Mouse (Mus musculus) cerebellum, postnatal 25 days (tissue): Measurements from ENCODE around the gene Btbd7.

Experiments used
- DNase-seq, 2 experiments: peaks; one replicate each; pipeline ENCODE4 v3.0.0; 2021; ENCODE audit warnings: mixed read lengths in 2 of 2

The Btbd7 gene

DNA sequence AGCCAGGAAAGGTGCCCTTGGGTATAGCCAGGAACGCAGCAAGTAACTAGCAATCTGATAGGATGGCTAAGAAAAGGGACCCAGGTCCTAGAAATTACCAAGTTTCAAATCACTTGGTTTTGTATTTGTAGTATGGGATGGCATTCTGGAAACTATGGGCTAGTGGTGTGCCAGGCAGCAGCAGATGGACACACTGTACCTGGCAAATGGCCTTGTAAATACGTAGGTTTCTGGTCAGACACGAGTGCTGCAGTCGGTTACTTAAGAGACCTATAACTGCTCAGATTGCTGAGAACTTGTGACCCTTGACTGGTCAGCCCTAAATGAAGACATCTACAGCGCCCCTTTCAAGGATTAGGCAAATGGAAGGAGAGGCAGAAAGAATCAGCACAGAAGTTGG lies 100.1 kb downstream of the Btbd7 start:
- DNase-seq: peak; percentile 43 to 50

DNA sequence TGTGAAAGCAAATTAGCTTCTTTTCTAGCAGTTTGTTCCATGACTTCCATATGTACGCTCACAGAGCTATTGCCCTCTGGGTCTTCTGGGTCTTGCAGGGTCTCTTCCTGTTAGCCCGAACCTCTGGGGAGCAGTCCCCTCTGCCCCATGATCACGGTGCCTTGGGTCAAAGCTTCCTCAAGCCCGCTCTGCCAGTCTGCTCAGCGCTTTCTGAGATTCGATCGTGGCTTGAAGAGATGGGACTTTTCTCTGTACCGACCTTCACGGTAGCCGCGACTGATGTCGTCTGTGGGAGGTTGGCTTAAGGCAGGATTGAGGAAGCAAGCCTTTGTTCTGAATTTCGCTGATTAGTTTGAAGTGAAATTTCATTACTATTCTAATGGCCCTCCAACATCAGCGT lies 102.2 kb downstream of the Btbd7 start:
- DNase-seq: no peak

DNA sequence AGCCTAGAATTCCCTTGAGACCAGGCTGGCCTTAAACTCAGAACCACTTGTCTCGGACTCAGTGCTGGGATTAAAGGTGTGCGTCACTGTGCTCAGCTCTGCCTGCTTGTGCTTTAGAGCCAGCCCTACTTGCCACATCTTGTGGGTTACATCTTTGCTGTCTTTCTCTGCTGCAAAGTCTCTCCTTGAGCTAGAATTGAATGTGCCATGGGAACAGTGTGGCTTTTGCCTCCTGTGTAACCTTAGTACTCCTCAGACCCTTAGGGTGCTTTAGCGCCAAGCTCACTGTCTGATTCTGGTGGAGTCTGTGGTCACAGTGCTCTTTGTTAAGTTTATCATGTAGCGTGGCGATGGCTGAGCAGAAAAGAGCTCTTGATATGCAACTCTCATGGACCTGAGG lies 105.6 kb downstream of the Btbd7 start:
- DNase-seq: no peak

DNA sequence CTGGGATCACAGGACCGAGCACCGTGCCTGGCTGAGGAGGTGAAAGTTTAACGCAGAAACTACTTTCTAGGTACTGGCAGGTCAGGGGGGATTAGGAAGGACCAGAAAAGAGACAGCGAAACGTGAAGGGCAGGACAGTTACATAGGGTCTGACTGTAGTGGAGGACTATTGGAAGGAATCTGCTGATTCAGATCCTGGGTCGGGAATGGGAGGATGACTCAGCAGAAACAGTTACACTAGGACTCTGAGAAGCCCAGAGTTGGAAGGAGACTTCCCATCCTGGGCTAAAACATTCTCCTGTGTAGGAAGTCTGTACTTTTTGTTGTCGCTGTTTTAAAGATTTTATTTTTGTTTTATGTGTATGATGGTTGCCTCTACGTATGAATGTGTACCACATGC lies 106.7 kb downstream of the Btbd7 start:
- no peak for DNase-seq

DNA sequence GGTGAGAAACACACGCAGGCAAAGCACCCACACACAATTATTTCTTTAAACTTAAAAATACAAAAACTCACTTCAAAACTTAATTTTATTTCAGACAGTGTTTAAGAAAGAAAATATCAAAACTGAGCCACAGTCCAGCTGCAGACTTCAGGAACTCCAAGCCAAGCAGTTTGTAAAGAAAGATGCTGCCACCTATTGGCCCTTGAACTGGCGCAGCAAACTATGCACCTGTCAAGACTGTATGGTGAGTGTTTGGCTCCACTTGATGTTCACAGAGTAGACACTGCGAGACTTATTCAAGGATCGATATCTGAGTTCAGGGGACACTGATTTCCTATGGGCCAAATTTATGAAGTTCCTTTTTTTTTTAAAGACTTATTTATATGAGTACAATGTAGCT lies 109.3 kb downstream of the Btbd7 start:
- no peak for DNase-seq

DNA sequence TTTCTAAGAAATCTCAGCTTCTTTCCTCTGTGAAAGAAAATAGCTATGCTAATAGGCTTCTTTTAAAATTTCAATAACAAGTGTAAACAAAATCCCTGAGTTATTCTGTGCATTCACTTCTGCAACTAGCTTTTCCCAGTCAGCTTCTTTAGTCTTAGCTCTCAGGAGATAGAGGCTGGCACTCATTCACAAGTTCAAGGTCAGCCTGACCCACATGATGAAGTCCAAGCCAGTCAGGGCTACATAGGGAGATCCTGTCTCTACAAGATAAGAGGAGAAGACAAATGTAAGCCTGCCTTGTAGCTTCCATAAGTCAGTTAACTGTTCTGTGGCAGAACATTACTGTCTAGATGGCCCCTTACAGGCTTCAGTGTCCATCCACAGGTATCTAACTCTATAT lies 114.6 kb downstream of the Btbd7 start:
- DNase-seq: no peak

DNA sequence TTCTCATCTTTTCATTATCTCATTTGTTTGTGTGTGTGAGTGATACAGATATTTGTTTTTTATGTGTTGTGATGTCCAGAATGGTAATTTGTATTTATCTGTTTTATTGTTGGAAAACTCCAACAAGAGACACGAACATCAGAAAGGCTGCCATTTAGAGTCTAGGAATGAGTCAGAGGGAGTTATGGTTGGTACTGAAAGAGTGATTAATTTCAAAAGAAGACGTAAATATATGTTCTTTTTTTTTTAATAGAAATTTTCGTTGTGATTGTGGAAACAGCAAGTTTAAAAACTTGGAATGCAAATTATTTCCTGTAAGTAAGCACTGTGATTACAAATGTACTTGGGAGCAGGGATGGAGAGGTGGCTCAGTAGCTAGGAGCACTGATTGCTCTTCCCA lies 116.6 kb downstream of the Btbd7 start:
- DNase-seq: no peak

DNA sequence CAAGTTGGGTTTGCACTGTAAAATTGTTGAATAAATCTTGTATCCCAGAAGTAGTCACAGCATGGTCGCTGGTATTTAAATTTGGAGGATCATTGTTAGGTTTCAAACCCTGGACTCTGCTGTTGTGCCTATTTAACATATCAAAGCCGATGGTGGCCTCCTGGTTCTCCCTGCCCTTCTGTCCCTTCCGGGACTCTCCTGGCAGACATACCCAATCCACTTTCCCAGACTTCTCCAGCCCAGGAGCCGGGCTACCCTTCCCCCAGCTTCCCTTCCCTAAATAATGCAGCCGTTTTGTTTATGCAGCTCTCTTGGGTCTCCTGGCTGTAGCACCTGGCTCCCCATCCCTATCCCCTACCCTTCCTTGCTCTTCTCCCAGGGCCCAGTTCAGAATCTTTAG lies 119.3 kb downstream of the Btbd7 start:
- no peak for DNase-seq

DNA sequence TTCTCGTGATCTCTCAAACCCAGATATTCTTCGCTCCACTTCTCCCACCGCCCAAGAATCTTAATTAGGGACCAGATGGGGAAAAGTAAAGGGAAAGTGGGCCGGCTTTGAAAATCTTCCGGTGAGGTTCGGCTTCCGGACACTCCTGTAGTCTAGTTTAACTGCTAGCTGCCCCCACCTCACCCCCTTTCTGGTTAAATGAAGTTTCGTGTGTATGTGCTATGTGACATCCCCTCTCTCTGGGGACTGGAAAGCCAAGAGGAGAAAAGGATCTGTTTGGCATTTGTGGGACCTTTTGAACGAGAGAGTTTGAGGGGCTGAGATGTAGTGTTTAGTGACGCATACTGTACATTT lies 119.9 kb downstream of the Btbd7 start, which contains the start of gene Gm20604:
Gene Gm20604, minus strand, starts transcription at position 270 of the 354 bp plus-strand sequence.
- no peak for DNase-seq

DNA sequence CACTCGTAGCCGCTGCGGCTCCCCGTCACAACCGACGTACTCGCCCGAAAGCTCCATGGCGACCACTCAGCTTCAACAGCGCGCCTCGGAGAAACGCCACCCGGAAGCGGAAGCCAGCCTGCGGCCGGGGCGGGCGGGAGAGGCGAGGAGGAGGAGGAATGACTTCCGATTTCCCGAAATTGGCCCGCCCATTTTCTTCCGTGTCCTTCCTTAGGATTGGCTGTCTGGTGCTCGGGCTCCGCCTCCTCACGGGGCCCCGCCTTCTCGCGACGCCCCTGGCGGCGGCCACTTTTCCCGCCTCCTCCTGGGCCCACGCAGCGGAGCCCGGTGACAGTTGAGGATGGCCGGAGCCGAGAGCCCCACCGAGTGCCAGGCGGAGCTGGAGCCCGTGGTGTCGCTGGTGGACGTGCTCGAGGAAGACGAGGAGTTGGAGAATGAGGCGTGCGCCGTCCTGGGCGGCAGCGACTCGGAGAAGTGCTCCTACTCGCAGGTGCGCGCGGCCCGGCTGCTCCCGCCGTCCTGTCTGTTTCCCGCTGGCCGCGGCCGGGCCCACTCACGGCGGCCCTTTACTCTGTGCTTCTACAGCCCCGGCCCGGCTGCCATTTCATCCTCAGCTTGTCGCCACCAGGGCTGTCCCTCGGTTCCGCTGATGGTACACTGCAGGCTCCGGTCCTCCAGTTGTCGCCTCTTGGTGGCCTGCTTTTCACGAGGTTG lies 120.4 kb downstream of the Btbd7 start, which contains the start of the genes Gm28051, Gon7 and Ubr7:
Gene Gm28051, minus strand, starts transcription at position 77 of the 714 bp plus-strand sequence.
Gene Gon7, minus strand, starts transcription at position 115 of the 714 bp plus-strand sequence.
Gene Ubr7, plus strand, starts transcription at position 279 of the 714 bp plus-strand sequence.
- peak; percentile 97 for DNase-seq

DNA sequence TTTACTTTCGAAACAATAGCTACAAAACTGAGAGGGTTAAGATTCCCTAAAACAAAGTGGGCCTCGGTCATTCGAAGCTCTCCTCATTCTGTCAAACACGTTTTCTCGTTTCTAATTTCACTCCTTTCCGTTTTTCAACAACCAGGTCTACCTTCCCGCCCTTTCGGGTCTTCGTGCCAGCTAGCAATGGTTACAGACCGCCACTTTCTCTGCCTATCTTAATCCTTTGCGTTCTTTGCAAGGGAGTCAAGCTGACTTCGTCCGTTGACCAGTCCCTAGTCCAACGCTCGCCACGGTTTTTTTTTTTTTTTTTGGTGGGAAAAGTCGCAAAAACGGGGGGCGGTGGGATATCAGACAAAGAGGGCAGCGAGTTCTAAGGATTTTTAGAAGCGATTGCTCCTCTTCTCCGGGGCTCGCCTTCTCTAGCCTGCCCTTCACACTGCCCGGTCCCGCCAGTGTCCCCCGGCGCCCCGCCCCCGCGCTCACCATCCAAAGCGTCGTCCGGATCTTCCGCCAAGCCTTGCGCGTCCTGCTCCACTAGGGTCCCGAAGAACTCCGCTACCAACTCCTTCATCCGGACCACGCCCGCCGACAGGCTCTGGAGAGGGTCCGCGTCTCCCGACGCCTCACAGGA lies 121.1 kb downstream of the Btbd7 start:
- peak in 1 of 2 experiments; percentile 91 for DNase-seq

DNA sequence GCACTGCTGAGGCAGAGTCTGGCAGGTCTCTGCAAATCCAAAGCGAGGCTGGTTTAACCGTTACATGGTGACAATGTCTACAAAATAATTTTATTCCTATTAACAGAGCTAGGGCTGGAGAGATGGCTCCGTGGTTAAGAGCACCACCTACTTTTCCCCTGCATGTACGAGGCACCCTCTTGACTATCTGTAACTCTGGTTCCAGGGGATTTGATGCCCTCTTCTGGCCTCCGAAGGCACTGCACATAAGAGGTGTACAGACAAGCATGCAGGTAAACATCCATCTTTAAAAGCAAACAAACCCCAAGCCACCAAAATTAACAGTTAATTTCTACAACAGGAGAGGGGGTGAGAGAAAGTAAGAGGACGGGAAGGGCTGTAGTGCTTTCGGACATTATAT lies 122.0 kb downstream of the Btbd7 start:
- DNase-seq: peak in 1 of 2 experiments; percentile 53

DNA sequence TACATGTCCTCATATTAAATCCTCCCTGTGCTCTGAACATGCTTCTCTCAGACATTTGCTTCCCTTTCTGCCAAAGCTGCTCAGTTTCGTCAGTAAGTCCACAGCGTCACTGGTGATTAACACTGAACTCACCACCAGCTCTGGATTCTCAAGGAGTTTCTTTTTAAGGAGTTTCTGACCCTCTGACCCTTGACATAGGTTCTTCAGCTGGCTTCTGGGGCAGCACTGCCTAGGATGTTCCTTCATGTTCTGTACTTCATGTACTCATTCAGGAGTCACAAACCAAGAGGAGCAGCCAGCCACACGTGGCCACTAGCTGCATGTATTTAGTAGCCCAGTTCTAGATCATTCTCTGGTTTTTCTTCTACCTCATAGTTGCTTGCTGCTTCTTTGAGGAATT lies 130.0 kb downstream of the Btbd7 start:
- DNase-seq: no peak

DNA sequence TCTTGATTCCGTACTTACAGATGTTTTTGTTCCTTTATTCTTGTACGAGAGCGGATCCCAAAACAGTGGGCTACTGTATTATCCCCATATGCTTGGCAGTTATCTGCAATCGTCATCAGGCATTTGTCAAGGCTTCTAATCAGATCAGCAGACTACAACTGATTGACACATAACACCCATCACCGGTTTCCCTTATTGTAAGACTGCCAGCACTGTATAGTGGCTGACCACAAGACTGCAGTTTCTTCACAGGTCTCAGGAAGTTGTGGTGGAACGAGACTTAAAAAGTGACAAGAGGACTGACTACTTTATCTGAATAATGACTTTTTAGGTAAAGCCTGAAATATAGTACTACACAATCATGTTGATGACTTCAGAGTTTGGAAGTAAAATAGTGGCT lies 133.4 kb downstream of the Btbd7 start:
- DNase-seq: no peak

DNA sequence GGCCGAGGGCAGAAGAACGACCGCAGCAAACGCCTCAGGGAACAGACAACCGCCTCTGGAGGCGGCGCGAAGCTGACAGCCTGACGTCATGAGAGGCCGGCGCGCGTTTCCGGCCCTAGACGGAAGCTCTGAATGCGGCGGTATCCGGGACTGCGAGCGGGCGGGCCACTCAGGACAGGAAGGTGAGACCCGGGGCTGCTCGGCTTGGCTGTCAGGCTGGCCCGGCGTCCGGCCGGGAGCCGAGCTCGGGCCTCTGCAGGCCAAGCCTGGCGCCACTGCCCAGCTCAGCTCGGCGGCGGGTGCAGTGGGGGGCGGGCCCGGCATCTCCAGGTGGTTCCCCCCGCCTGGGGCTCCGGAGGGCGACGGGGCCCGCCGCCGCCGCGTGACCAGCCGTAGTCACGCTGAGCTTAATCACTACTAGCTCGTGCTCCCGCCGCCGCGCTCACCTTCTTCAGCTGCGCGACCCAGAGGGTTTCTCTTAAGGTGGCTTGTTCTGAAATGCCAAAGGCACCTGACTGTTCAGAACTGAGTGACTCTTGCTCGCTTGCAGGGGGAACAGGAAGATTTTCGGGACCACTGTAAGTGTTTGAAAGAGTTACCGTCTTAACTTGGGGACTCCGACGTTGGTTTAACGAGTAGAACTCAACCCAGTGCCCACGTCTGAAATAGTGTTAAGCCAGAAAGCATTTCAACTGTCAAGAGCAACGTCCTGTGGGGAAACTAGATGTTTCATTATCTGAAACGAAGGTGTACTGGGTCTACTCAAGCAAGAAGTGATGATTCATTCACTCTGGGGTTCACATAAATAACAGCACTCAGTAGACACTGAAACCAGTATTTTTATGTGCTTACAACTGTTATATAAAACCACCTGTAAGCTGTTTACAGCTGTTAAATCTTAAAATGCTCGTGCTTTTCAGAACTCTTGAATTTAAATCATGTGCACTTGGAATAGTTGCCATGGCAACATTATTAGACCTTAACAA lies 134.4 kb downstream of the Btbd7 start, which contains the start of the genes Moap1 and Tmem251:
Gene Moap1, minus strand, starts transcription at position 73 of the 986 bp plus-strand sequence.
Gene Tmem251, plus strand, starts transcription at position 174 of the 986 bp plus-strand sequence.
- peak; percentile 93 to 94 for DNase-seq

DNA sequence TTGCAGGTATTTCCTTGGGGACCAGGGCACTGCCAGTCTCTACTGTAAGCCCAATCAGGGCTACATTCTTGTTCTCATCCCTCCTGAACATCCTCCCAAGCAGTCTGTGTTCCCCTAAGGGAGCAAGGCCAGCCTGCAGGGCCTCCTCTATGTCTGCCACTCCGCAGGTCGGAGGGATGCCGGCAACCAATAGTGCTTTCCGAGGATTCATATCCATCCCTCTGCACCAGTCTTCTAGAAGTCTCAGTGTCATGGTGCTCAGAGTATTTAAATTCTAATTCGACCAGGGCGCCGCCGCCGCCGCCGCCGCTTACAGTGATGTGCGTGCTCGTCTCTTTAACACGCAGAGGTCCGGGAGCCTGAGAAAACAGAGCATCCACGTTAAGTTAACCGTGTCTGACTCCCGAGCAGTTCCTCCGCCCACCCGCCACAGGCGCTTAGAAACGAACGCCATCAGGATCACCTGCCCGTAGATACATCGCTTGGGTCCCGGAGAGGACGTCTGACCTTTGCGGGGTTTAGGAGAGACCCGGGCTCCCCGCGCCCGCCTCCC lies 135.2 kb downstream of the Btbd7 start:
- DNase-seq: peak in 1 of 2 experiments; percentile 51

DNA sequence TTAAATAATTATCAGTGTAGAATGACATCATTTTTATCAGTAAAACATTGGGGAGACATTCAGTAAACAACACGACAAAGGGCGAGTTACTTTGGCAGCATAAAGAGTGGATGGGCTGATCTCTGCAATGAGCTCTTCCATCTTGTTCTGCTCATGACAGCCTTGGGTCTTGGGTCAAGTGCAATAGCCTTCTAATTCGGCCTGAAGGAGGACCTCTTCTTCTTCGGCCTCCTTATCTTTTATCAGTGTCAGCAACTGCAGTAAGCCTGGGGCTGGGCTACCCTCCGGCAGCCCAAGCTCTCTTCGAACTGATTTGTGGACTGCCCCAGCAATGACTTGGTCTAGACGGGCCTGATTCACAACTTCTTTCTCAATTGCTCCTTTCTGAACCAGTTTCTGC lies 136.2 kb downstream of the Btbd7 start:
- DNase-seq: no peak

DNA sequence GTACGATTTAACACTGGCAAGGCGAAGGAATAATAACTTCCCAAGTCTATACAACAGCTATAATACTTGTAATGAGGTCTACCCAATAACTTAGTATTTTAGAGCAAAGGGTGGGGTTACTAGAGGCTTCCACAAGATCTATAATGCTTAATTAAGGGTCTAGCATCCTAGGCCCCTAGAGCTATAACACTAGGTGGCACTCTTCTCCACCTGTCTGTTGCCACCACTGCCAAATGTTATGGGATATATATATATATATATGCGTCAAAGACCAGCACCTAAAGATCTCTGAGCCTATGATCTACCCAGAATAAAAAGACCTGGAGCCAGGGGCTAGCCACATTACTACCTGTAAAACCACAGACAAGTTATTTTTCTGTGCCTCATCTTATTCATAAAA lies 138.0 kb downstream of the Btbd7 start:
- peak in 1 of 2 experiments; percentile 32 for DNase-seq

DNA sequence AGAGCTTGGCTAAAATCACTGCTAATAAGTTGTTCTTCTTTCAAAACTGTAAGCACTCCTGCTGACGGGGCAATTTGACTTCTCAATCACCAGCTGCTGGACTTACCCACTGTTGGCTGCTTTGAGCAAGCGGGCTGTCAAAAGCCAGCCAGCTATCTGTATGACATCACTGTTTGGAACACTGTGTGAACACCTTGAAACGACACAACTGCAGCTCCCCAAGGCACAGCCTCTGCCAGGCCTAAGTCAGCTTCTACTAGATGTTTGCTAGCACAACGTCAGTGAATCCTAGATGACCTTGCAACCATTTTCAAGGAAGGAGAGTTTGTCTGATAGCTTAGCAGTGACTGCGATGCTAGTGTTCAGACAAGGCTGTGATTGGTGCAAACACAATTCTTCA lies 139.2 kb downstream of the Btbd7 start:
- no peak for DNase-seq

DNA sequence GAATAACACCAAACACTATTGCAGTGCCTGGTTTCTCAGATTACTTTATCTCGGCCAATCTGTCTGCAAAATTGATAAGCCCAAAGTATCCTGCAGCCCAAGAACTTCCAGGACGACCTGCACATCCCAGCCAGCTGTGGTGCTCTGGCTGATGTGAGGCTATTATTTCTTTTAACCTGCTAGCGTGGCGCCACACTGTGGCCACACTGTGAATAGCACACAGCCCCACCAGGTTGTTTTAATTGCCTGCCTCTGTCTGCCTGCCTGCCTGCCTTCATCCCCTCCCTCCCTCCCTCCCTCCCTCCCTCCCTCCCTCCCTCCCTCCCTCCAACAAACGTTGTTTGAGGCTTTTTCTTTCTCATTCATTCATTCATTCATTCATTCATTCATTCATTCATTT lies 144.9 kb downstream of the Btbd7 start:
- peak in 1 of 2 experiments; percentile 57 for DNase-seq

DNA sequence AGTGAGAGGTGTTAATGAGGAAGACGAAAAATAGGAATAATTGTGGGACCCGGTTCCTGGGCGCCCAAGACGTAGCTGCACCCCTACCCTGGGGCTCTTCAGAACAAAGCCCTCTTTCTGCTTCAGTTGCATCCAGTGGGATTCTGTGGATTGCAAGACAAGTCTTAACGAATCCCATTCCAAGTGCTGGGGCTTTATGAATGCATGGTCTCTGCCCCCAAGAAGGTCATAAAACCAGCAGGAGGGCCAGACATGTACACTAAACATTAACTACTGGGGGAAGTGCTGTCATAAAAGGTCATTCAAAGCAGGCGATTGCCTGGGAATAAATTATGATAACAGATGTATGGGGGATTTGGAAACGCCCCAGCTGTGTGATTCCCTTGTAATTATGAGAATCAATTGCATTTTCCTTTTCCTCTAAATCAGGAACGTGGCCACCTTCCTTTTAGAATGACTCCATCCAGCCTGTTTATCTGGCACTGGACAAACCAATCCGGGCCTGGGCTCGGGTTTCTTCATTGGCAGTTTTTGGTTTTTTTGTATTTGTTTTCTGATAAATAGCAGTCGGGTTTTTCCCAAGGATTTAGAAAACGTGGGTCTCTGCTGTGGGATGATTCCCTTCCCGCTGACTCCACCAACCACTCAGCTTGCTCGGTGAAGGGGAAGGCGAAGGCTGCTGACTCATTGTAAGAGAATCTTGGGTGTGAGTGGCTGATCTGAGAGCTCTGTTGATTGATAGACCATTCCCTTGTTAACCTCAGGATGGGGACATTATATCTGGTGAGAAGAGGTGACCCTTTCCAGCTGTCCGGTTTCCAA lies 147.3 kb downstream of the Btbd7 start:
- DNase-seq: no peak
